Mouse (Mus musculus) NIH3T3 (cell line): Measurements from ENCODE around the gene Vmn1r38.
"Not testable (repeated sequence)": the region's sequence is repeated elsewhere in the genome, so short reads cannot be mapped to it uniquely, and the experiment has no call there.

Source experiments
- DNase-seq: peaks from one replicate; pipeline ENCODE4 v3.0.0-alpha.2; 2012; ENCODE audit warnings: low read depth

Gene Vmn1r38

GRCm38 (mm10) chr6:66782527-66782926, at the start of gene Vmn1r38:
Gene Vmn1r38 (minus strand): TSS chr6:66782627.
- not testable (repeated sequence) for DNase-seq

DNA sequence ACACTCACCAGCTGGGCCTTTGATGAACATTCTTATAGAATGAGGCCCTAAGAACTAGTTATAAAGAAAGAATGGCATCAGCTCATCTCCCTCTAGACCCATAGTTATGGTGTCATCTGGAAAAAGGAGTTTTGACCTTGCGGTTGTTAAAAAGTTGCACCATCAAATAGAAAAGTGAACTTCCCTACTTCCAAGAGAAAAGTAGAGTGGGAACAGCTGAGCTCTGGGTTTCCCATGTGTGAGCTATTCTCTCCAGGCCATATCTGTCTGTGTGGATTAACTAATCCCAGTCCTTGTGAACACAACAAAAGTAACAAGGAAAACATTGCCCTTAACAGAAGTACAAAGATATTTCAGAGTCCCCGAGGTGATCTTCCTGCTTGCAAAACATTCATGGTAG, 28.1 kb upstream of the Vmn1r38 start, which contains the start of gene Vmn1r39:
Gene Vmn1r39, minus strand, starts transcription at position 101 of the 400 bp plus-strand sequence.
- DNase-seq = no peak

DNA sequence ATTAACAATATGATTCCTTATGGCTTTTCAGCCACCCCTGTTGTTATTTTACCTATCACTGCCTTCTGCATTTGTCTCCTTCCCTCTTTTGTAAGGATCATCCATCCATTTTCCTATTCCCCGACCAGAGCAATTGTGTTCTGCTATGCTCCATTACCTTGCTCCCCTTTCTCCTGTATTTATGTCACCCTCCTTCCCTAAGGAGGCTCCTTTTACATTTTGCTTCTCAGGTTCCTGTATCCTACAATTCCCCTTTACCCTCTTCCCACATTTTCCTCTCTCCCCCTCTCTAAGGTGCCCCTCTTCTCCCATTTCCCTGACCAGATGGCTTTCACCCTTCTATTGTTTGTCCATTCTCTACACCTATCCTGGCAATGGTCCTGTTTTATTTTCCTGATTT, 23.9 kb upstream of the Vmn1r38 start:
- DNase-seq = no peak

GRCm38 (mm10) chr6:66805713-66806112, 23.3 kb upstream of the Vmn1r38 start:
- no peak for DNase-seq

DNA sequence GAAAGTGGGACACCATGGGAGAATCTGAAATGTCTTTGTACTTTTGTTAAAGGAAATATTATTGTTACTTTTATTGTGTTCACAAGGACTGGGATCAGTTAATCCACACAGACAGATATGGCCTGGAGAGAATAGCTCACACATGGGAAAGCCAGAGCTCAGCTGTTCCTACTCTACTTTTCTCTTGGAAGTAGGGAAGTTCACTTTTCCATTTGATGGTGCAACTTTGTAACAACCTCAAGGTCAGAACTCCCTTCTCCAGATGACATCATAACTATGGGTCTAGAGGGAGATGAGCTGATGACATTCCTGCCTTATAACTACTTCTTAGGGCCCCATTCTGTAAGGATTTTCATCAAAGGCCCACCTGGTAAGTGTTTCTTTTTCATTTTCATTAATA, 53.3 kb downstream of the Vmn1r38 start, which contains the start of gene Vmn1r37:
Gene Vmn1r37, plus strand, starts transcription at position 301 of the 400 bp plus-strand sequence.
- DNase-seq = not testable (repeated sequence)
